Mouse (Mus musculus): ENCODE data around the gene Hsdl2.

The Hsdl2 gene

GRCm38 (mm10) chr4:59668050-59668449 is 86.7 kb downstream of the Hsdl2 start:
- no peak for DNase-seq (ENCODE audit: extremely low read depth, insufficient read length, low spot score)
